Mouse (Mus musculus): ENCODE results near the gene Foxl2. TPM values are rescaled to one million over a fixed set of nuclear protein-coding genes. Genes with fewer than 3 reads are reported as not detected.

Foxl2 gene
- polyA plus RNA-seq, 1 experiment = not detected

DNA sequence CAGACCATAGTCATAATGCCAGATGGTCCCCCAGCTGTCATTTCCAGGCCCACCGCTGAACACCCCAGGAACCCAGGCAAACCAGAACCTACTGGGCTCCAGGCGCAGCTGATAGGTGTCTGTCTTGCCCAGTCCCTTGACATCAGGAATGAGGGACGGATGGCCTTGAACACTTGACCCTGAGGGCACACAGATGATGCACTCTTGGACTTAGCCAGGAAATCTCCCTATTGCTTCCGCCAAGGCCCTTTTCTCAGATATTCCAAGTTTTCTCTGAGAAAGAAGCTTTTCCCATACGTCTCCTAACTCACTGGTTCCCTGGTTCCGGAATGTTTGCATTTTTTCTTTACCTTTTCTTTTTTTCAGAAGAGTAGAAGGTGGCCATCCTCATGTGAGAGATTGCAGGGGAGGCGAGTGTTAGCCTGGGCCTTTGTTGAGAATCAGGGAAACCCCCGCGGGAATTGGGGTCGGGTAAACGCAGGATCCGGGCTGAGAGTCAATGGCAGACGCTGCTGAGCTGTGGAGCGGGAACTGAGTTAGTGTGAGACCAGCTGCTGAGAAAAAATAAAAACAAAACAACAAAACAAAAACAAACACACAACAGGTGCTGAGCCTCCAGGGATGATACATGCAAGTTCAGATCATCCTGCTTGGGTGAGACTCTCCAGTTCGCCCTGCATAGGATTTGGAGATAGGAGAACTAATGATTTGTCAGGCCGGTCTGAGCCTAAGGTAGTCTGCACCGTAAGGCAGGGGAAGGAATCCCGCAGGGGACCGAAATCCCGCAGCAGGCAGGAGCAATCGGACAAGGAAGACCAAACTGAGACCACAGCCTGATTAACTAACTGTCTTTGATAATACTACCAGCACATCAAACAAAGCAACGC, 6.7 kb downstream of the Foxl2 start:
- no peak for TF ChIP-seq POLR2A (IDR thresholded peaks at IDR 0.05; ENCODE audit: control insufficient read depth, low read depth, low read length)
- TF ChIP-seq CTCF (IDR thresholded peaks at IDR 0.05; ENCODE audit: control insufficient read depth, insufficient read depth, insufficient replicate concordance, low read depth, low read length) = no peak
- H3K27ac ChIP-seq (ENCODE audit: control insufficient read depth, insufficient read depth, low read depth, low read length) = no peak overlapping the region

GRCm38 (mm10) chr9:98962478-98963142, 7.5 kb downstream of the Foxl2 start:
- Histone ChIP-seq H3K36me3 (ENCODE audit: control insufficient read depth, insufficient read depth, low read length) (no peaks in the 10 kb centered on the region), H3K27me3 (ENCODE audit: control insufficient read depth, insufficient read depth, low read length) (peaks cover 5% of the 10 kb centered on the region), H3K4me3 (ENCODE audit: control insufficient read depth, low read depth, low read length) (no peak overlapping the region), H3K4me1 (ENCODE audit: control insufficient read depth, insufficient read depth, low read length) (peaks cover 12% of the 10 kb centered on the region), H3K27ac (ENCODE audit: control insufficient read depth, insufficient read depth, low read depth, low read length) (no peak overlapping the region)
- no peak for TF ChIP-seq CTCF (IDR thresholded peaks at IDR 0.05; ENCODE audit: control insufficient read depth, insufficient read depth, insufficient replicate concordance, low read depth, low read length)
- no peak for TF ChIP-seq POLR2A (IDR thresholded peaks at IDR 0.05; ENCODE audit: control insufficient read depth, low read depth, low read length)

More for the DNA sequence above, 6.7 kb downstream of the Foxl2 start:
- peaks cover 16% of the 10 kb centered on the region for H3K4me1 ChIP-seq (ENCODE audit: control insufficient read depth, insufficient read depth, low read length)
- no peak overlapping the region for H3K4me3 ChIP-seq (ENCODE audit: control insufficient read depth, low read depth, low read length)
- no peaks in the 10 kb centered on the region for H3K36me3 ChIP-seq (ENCODE audit: control insufficient read depth, insufficient read depth, low read length)
- peaks cover 5% of the 10 kb centered on the region for H3K27me3 ChIP-seq (ENCODE audit: control insufficient read depth, insufficient read depth, low read length)

DNA sequence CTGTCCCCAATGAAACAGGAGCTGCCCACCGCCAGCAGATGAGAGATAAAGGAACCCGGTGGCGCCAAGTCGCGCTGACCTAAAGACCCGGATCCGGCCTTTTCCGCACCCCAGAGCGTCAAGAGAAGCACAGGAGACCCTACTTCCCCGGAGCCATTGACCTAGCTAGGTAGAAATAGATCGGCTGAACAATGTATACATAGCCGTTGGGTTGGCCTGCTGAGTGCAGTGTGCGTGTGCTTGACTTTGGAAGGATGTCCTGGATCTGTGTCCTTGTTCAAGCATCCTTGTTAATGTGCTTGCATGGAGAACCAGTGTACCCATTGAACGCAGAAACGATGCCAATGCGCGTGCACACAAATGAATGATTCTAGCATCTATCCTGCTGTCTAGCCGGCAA, 8.6 kb downstream of the Foxl2 start:
- Histone ChIP-seq H3K27ac (ENCODE audit: control insufficient read depth, insufficient read depth, low read depth, low read length) (no peak overlapping the region), H3K4me3 (ENCODE audit: control insufficient read depth, low read depth, low read length) (no peak overlapping the region), H3K27me3 (ENCODE audit: control insufficient read depth, insufficient read depth, low read length) (peaks cover 2% of the 10 kb centered on the region), H3K36me3 (ENCODE audit: control insufficient read depth, insufficient read depth, low read length) (no peaks in the 10 kb centered on the region), H3K4me1 (ENCODE audit: control insufficient read depth, insufficient read depth, low read length) (peaks cover 12% of the 10 kb centered on the region)
- no peak for TF ChIP-seq CTCF (IDR thresholded peaks at IDR 0.05; ENCODE audit: control insufficient read depth, insufficient read depth, insufficient replicate concordance, low read depth, low read length)
- TF ChIP-seq POLR2A (IDR thresholded peaks at IDR 0.05; ENCODE audit: control insufficient read depth, low read depth, low read length) = no peak

DNA sequence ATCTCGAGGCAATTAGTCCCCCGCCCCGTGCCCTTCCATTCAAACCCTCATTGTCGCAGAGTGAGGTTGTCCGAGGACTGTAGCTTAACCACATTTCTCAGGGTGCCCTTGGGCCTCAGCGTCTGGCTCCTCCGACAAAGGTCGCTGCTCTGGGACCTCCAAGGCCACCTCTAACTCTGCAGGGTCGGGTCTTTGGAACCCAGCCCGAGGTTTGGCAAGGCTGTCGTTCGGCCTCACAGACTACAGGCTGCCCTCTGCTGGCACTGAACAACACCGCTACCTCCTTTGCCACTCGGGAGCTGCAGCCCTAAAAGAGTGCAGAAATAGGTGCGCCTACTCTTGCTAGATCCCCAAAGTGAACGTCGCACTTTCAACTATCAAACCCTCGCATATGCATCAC, 10.0 kb downstream of the Foxl2 start:
- H3K4me1 ChIP-seq (ENCODE audit: control insufficient read depth, insufficient read depth, low read length) = peaks cover 12% of the 10 kb centered on the region
- H3K36me3 ChIP-seq (ENCODE audit: control insufficient read depth, insufficient read depth, low read length) = no peaks in the 10 kb centered on the region
- peaks cover 2% of the 10 kb centered on the region for H3K27me3 ChIP-seq (ENCODE audit: control insufficient read depth, insufficient read depth, low read length)
- no peak overlapping the region for H3K4me3 ChIP-seq (ENCODE audit: control insufficient read depth, low read depth, low read length)
- no peak overlapping the region for H3K27ac ChIP-seq (ENCODE audit: control insufficient read depth, insufficient read depth, low read depth, low read length)
- TF ChIP-seq CTCF (IDR thresholded peaks at IDR 0.05; ENCODE audit: control insufficient read depth, insufficient read depth, insufficient replicate concordance, low read depth, low read length) (peak; percentile 37; the same call in 1 of the 2 replicates), POLR2A (IDR thresholded peaks at IDR 0.05; ENCODE audit: control insufficient read depth, low read depth, low read length) (no peak)

- H3K4me3 ChIP-seq (ENCODE audit: control insufficient read depth, low read depth, low read length) = peak overlapping the region; percentile 40
- no peaks in the 10 kb centered on the region for H3K36me3 ChIP-seq (ENCODE audit: control insufficient read depth, insufficient read depth, low read length)
- H3K27ac ChIP-seq (ENCODE audit: control insufficient read depth, insufficient read depth, low read depth, low read length) = no peak overlapping the region
- TF ChIP-seq POLR2A (IDR thresholded peaks at IDR 0.05; ENCODE audit: control insufficient read depth, low read depth, low read length) (no peak), CTCF (IDR thresholded peaks at IDR 0.05; ENCODE audit: control insufficient read depth, insufficient read depth, insufficient replicate concordance, low read depth, low read length) (no peak)
- peaks cover 5% of the 10 kb centered on the region for H3K4me1 ChIP-seq (ENCODE audit: control insufficient read depth, insufficient read depth, low read length)
- H3K27me3 ChIP-seq (ENCODE audit: control insufficient read depth, insufficient read depth, low read length) = peaks cover 5% of the 10 kb centered on the region
Measured at GRCm38 (mm10) chr9:98973101-98973521, 18.0 kb downstream of the Foxl2 start.

- Histone ChIP-seq H3K4me3 (ENCODE audit: control insufficient read depth, low read depth, low read length) (no peak overlapping the region; the same call in 1 of the 2 replicates), H3K4me1 (ENCODE audit: control insufficient read depth, insufficient read depth, low read length) (peaks cover 5% of the 10 kb centered on the region), H3K36me3 (ENCODE audit: control insufficient read depth, insufficient read depth, low read length) (no peaks in the 10 kb centered on the region), H3K27ac (ENCODE audit: control insufficient read depth, insufficient read depth, low read depth, low read length) (no peak overlapping the region), H3K27me3 (ENCODE audit: control insufficient read depth, insufficient read depth, low read length) (peaks cover 5% of the 10 kb centered on the region)
- TF ChIP-seq CTCF (IDR thresholded peaks at IDR 0.05; ENCODE audit: control insufficient read depth, insufficient read depth, insufficient replicate concordance, low read depth, low read length) = no peak
- TF ChIP-seq POLR2A (IDR thresholded peaks at IDR 0.05; ENCODE audit: control insufficient read depth, low read depth, low read length) = no peak
Measured at GRCm38 (mm10) chr9:98973561-98973960, 18.5 kb downstream of the Foxl2 start.

DNA sequence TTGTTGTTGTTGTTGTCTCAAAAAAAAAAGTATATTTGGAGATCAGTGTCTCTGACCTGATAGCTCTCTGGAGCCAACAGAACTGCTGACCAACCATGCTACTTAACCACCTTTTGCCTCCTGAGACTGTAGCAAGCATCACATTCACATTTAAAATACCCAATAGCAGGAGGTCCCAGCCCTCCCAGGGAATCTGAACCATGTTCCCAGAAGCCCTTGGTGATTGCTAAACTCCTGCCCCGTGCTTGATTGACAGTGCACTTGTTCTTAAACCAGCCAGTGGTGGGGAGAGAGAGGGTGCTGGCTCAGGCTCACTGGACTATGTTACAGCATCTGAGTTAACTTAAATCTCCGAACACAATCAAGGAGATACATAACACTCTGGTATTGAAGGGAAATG, 19.8 kb downstream of the Foxl2 start:
- Histone ChIP-seq H3K36me3 (ENCODE audit: control insufficient read depth, insufficient read depth, low read length) (no peaks in the 10 kb centered on the region), H3K27me3 (ENCODE audit: control insufficient read depth, insufficient read depth, low read length) (peaks cover 5% of the 10 kb centered on the region), H3K4me1 (ENCODE audit: control insufficient read depth, insufficient read depth, low read length) (peaks cover 8% of the 10 kb centered on the region), H3K4me3 (ENCODE audit: control insufficient read depth, low read depth, low read length) (no peak overlapping the region), H3K27ac (ENCODE audit: control insufficient read depth, insufficient read depth, low read depth, low read length) (no peak overlapping the region)
- TF ChIP-seq POLR2A (IDR thresholded peaks at IDR 0.05; ENCODE audit: control insufficient read depth, low read depth, low read length) (no peak), CTCF (IDR thresholded peaks at IDR 0.05; ENCODE audit: control insufficient read depth, insufficient read depth, insufficient replicate concordance, low read depth, low read length) (no peak)

Data from testis, adult 2 months (tissue).